Mouse (Mus musculus) ES-E14 (cell line): ENCODE measurements at regions not wholly inside any gene's neighbourhood (a gene's known extent, or its start where the extent isn't known, plus 50 kb on each side); places are given as distances from the start of the nearest gene placed in this dataset.

Experiments
- CHD2 ChIP-seq: IDR thresholded peaks from 2 replicates; pipeline ENCODE4 v1.6.1; 2014; ENCODE audit warnings: mild to moderate bottlenecking, low read depth, low read length, inconsistent platforms
- HCFC1 ChIP-seq: IDR thresholded peaks from 2 replicates; pipeline ENCODE4 v1.6.1; 2012; ENCODE audit warnings: low read length, inconsistent platforms, borderline replicate concordance; ENCODE audit not compliant: insufficient read depth
- MAFK ChIP-seq: IDR thresholded peaks from 2 replicates; pipeline ENCODE4 v1.6.1; 2014; ENCODE audit warnings: mild to moderate bottlenecking, low read depth, low read length, inconsistent platforms; ENCODE audit not compliant: insufficient read depth
- ZC3H11A ChIP-seq: IDR thresholded peaks from 2 replicates; pipeline ENCODE4 v1.6.1; 2012; ENCODE audit warnings: low read depth, mild to moderate bottlenecking, inconsistent platforms, low read length, borderline replicate concordance
- ZNF384 ChIP-seq: IDR thresholded peaks from 2 replicates; pipeline ENCODE4 v1.6.1; 2012; ENCODE audit warnings: low read depth, low read length, inconsistent platforms

GRCm38 (mm10) chr2:146646237-146646972 is 134.3 kb upstream of the Ralgapa2 start:
- TF ChIP-seq CHD2, result no peak
- TF ChIP-seq MAFK, result no peak
- no peak for TF ChIP-seq HCFC1
- TF ChIP-seq ZC3H11A, result no peak
- no peak for TF ChIP-seq ZNF384
